Mouse (Mus musculus) olfactory bulb, adult 2 months (tissue): ENCODE measurements around the gene Vdr. TPM values are rescaled to one million over a fixed set of nuclear protein-coding genes. Genes with fewer than 3 reads are reported as not detected.

ENCODE experiments used
- H3K27ac ChIP-seq: fragments of 200-500 bp; 2 replicates; pipeline ENCODE4 v1.5.1; 2012; ENCODE audit warnings: low read depth, low read length; ENCODE audit not compliant: insufficient read depth
- H3K4me1 ChIP-seq: fragments of 200-500 bp; 2 replicates; pipeline ENCODE4 v1.6.1; 2012; ENCODE audit warnings: low read length; ENCODE audit not compliant: control insufficient read depth, insufficient read depth
- H3K4me3 ChIP-seq: fragments of 200-500 bp; 2 replicates; pipeline ENCODE4 v1.5.1; 2012; ENCODE audit warnings: mild to moderate bottlenecking, low read depth, low read length, moderate library complexity; ENCODE audit not compliant: insufficient read depth
- CTCF ChIP-seq: fragments of 200-500 bp; IDR thresholded peaks from 2 replicates; pipeline ENCODE4 v1.5.1; 2012; ENCODE audit warnings: low read depth, mild to moderate bottlenecking, low read length, moderate library complexity; ENCODE audit not compliant: insufficient read depth
- POLR2A ChIP-seq: fragments of 200-500 bp; IDR thresholded peaks from 2 replicates; pipeline ENCODE4 v1.6.1; 2012; ENCODE audit warnings: mild to moderate bottlenecking, low read depth, low read length, moderate library complexity; ENCODE audit not compliant: insufficient read depth
- WGBS: fragments of 180-500 bp; shearing (Covaris S2); methylation state at CpG from one replicate; pipeline ENCODE4 v1.1.7; 2018; 5-methylcytosine and 5-hydroxymethylcytosine counted together
- polyA plus RNA-seq: library from polyadenylated mRNA; stranded (reverse); fragments of >200 nt; gene quantifications from 2 replicates; pipeline ENCODE4 v1.2.4, GENCODE M21; 2012; ENCODE audit warnings: low replicate concordance; ENCODE audit not compliant: missing spikeins, insufficient read depth, insufficient read length

Gene Vdr
- polyA plus RNA-seq, 1 experiment = not detected

GRCm38 (mm10) chr15:97819937-97820336 is 90.5 kb downstream of the Vdr start:
- no peak overlapping the region for H3K4me3 ChIP-seq
- H3K27ac ChIP-seq = no peak overlapping the region
- peaks cover 43% of the 10 kb centered on the region for H3K4me1 ChIP-seq
- TF ChIP-seq CTCF = no peak
- TF ChIP-seq POLR2A = no peak
- 72% methylated on average over 9 of the region's 9 CpGs for WGBS

GRCm38 (mm10) chr15:97816199-97816994 is 94.0 kb downstream of the Vdr start:
- H3K4me3 ChIP-seq = no peak overlapping the region
- TF ChIP-seq POLR2A = no peak
- no peak for TF ChIP-seq CTCF
- peaks cover 52% of the 10 kb centered on the region for H3K4me1 ChIP-seq
- WGBS = 90% methylated on average over 17 of the region's 17 CpGs
- no peak overlapping the region for H3K27ac ChIP-seq

GRCm38 (mm10) chr15:97815254-97815653 is 95.2 kb downstream of the Vdr start:
- TF ChIP-seq CTCF (no peak), POLR2A (no peak)
- Histone ChIP-seq H3K27ac (0 out of 2 replicates have a peak overlapping the region, but pooled peaks have one; percentile 53), H3K4me3 (no peak overlapping the region), H3K4me1 (peaks cover 49% of the 10 kb centered on the region)
- WGBS = 97% methylated on average over 4 of the region's 4 CpGs

- Histone ChIP-seq H3K4me3 (no peak overlapping the region), H3K4me1 (peaks cover 44% of the 10 kb centered on the region), H3K27ac (peak overlapping the region; percentile 53; the same call in 1 of the 2 replicates)
- 49% methylated on average over 5 of the region's 5 CpGs for WGBS
- no peak for TF ChIP-seq CTCF
- TF ChIP-seq POLR2A = no peak
Observed at GRCm38 (mm10) chr15:97814703-97815102, 95.7 kb downstream of the Vdr start.

GRCm38 (mm10) chr15:97813452-97814204 is 96.8 kb downstream of the Vdr start:
- Histone ChIP-seq H3K27ac (no peak overlapping the region; the same call in 1 of the 2 replicates), H3K4me3 (no peak overlapping the region), H3K4me1 (peaks cover 43% of the 10 kb centered on the region)
- TF ChIP-seq POLR2A = no peak
- no peak for TF ChIP-seq CTCF
- 65% methylated on average over 21 of the region's 21 CpGs for WGBS

GRCm38 (mm10) chr15:97812875-97813274 is 97.6 kb downstream of the Vdr start:
- Histone ChIP-seq H3K4me1 (peaks cover 43% of the 10 kb centered on the region), H3K27ac (peak overlapping the region; percentile 65), H3K4me3 (no peak overlapping the region)
- 46% methylated on average over 7 of the region's 7 CpGs for WGBS
- TF ChIP-seq CTCF = no peak
- TF ChIP-seq POLR2A = no peak

- no peak overlapping the region for H3K4me3 ChIP-seq
- peak overlapping the region; percentile 65 for H3K27ac ChIP-seq
- TF ChIP-seq CTCF (no peak), POLR2A (no peak)
- 37% methylated on average over 6 of the region's 6 CpGs for WGBS
- peaks cover 41% of the 10 kb centered on the region for H3K4me1 ChIP-seq
Observed at GRCm38 (mm10) chr15:97812126-97812525, 98.3 kb downstream of the Vdr start.

- 85% methylated on average over 9 of the region's 9 CpGs for WGBS
- no peak overlapping the region for H3K27ac ChIP-seq
- TF ChIP-seq POLR2A (no peak), CTCF (no peak)
Observed at GRCm38 (mm10) chr15:97811307-97811706, 99.1 kb downstream of the Vdr start.

GRCm38 (mm10) chr15:97810399-97810798 is 100.0 kb downstream of the Vdr start:
- Histone ChIP-seq H3K4me3 (no peak overlapping the region), H3K4me1 (peaks cover 41% of the 10 kb centered on the region), H3K27ac (no peak overlapping the region)
- 87% methylated on average over 5 of the region's 5 CpGs for WGBS
- TF ChIP-seq CTCF (no peak), POLR2A (no peak)

More at GRCm38 (mm10) chr15:97811307-97811706, 99.1 kb downstream of the Vdr start:
- H3K4me3 ChIP-seq = no peak overlapping the region
- H3K4me1 ChIP-seq = peaks cover 41% of the 10 kb centered on the region
